Mouse (Mus musculus) thymus, adult 2 months (tissue): Measurements from ENCODE around the gene Nudt21. TPM values are rescaled to one million over a fixed set of nuclear protein-coding genes. Genes with fewer than 3 reads are reported as not detected.
A peak's percentile ranks its signal among the peaks of the same experiment; 100 is the strongest.

ENCODE experiments used
- DNase-seq: peaks from one replicate; pipeline ENCODE4 v3.0.0; 2021
- H3K27ac ChIP-seq: fragments of 200-500 bp; 2 replicates; pipeline ENCODE4 v1.5.1; 2012; ENCODE audit warnings: low read length, control low read depth; ENCODE audit not compliant: control insufficient read depth, insufficient read depth
- H3K27me3 ChIP-seq: fragments of 200-500 bp; 2 replicates; pipeline ENCODE4 v1.6.1; 2012; ENCODE audit warnings: mild to moderate bottlenecking, low read length, moderate library complexity, mixed read lengths; ENCODE audit not compliant: control insufficient read depth, insufficient read depth
- H3K36me3 ChIP-seq: fragments of 200-500 bp; 2 replicates; pipeline ENCODE4 v1.6.1; 2012; ENCODE audit warnings: mild to moderate bottlenecking, low read length, moderate library complexity; ENCODE audit not compliant: control insufficient read depth, insufficient read depth
- H3K4me1 ChIP-seq: fragments of 200-500 bp; replicated peaks from 2 replicates; pipeline ENCODE4 v1.6.1; 2012; ENCODE audit warnings: low read length; ENCODE audit not compliant: control insufficient read depth, insufficient read depth
- H3K4me3 ChIP-seq: fragments of 200-500 bp; 2 replicates; pipeline ENCODE4 v1.5.1; 2012; ENCODE audit warnings: mild to moderate bottlenecking, low read length, control low read depth, moderate library complexity; ENCODE audit not compliant: control insufficient read depth, insufficient read depth
- CTCF ChIP-seq: fragments of 200-500 bp; IDR thresholded peaks from 2 replicates; pipeline ENCODE4 v1.5.1; 2012; ENCODE audit warnings: mild to moderate bottlenecking, control low read depth, low read length, moderate library complexity, borderline replicate concordance; ENCODE audit not compliant: control insufficient read depth, poor library complexity, insufficient read depth; ENCODE audit errors: extremely low read depth
- POLR2A ChIP-seq: fragments of 200-500 bp; IDR thresholded peaks from 2 replicates; pipeline ENCODE4 v1.6.1; 2012; ENCODE audit warnings: mild to moderate bottlenecking, low read length, control low read depth, moderate library complexity; ENCODE audit not compliant: control insufficient read depth, poor library complexity, insufficient read depth; ENCODE audit errors: extremely low read depth
- WGBS: fragments of 180-500 bp; shearing (Covaris S2); methylation state at CpG from one replicate; pipeline ENCODE4 v1.1.7; 2018; 5-methylcytosine and 5-hydroxymethylcytosine counted together
- polyA plus RNA-seq: library from polyadenylated mRNA; depleted of rRNA; stranded (reverse); fragments of >200 nt; gene quantifications from 2 replicates; pipeline ENCODE4 v1.2.3, GENCODE M21; 2012

Nudt21 gene
- polyA plus RNA-seq, 1 experiment = 67.4 TPM

DNA sequence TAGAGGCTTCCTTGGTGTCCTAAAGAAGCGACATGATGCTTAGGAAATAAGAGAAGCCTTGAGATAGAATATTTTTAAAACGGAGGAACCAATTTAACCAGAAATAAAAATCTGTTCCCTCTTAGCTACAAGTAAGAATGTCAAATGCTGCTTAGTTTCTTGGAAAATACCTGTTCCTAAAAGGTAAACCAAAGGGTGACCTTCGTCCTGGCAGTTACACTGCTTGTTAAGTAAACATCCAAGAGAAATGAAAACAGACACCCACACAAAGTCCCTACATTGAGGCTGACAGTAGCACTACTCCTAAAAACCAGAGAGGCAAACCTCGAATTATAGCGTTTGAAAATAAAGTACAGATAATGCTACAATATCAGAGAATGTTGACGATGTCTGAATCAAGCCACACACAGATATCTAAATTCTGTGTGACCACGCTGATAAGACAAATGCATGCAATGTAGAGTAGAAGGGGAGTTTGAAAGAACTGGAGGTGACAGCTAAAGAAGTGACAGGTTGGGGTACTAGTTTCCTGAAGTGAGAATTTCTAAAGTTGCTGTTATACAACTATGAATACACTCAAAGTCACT is 23.7 kb downstream of the Nudt21 start:
- Histone ChIP-seq H3K36me3 (no peaks in the 10 kb centered on the region), H3K27me3 (no peaks in the 10 kb centered on the region), H3K27ac (no peak overlapping the region), H3K4me3 (peak overlapping the region; percentile 60), H3K4me1 (peaks cover 20% of the 10 kb centered on the region)
- no peak for DNase-seq
- WGBS = 44% methylated on average over 7 of the region's 7 CpGs
- TF ChIP-seq POLR2A = no peak
- TF ChIP-seq CTCF = no peak

DNA sequence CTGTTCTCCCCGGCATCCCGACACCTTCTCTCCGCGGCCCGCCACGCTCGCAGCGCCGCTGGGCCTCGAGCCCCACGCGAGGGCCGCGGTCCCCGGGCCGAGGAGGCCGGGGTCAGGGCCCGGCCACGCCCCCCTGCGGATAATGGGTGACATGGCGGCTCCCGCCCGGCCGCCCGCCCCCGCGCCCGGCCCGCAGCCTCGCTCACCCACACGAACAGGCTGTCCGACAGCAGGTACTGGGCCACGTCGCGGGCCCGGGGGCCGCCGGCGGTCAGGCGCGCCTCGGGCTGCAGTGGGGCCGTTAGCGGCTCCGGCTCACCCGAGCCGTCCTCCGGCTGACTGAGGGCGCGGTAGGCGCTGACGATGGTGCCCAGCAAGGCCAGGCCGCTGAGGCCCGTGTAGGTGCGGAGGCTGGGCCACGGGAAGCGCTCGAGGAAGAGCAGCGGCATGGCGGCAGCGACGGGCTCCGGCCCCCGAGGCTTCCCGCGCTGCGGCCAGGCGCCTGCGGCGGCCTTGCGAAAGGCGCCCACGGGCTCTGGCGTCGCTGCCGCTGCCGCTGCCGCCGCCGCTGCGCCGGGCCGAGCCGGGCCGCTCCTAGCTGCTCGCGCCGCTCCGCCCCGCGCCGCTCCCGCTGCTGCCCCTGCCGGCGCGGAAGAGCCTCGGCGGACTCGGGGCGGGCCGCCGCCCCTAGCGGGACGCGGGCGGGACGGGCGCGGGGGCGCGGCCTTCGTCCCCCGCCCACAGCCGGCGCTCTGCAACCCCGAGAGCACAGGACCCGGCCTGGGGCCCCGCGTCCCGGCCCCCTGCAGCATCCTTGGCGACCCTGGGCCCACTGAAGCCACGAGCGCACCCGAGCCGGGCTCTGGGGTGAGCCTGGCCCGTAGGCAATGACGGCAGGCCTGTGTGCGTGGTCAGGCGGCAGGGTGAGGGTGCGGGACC is 24.5 kb downstream of the Nudt21 start, which contains the start of gene Amfr:
TSS of gene Amfr (minus strand) at position 830 of the 939 bp plus-strand sequence.
- Histone ChIP-seq H3K4me3 (peak within 1 kb of the TSS; percentile 83), H3K4me1 (peaks cover 20% of the 10 kb centered on the region), H3K36me3 (no peaks in the 10 kb centered on the region), H3K27me3 (no peaks in the 10 kb centered on the region), H3K27ac (no peak within 1 kb of the TSS)
- TF ChIP-seq CTCF (peak; percentile 53; the same call in 1 of the 2 replicates), POLR2A (no peak)
- WGBS = 2% methylated on average over 123 of the region's 130 CpGs
- DNase-seq = peak; percentile 56

DNA sequence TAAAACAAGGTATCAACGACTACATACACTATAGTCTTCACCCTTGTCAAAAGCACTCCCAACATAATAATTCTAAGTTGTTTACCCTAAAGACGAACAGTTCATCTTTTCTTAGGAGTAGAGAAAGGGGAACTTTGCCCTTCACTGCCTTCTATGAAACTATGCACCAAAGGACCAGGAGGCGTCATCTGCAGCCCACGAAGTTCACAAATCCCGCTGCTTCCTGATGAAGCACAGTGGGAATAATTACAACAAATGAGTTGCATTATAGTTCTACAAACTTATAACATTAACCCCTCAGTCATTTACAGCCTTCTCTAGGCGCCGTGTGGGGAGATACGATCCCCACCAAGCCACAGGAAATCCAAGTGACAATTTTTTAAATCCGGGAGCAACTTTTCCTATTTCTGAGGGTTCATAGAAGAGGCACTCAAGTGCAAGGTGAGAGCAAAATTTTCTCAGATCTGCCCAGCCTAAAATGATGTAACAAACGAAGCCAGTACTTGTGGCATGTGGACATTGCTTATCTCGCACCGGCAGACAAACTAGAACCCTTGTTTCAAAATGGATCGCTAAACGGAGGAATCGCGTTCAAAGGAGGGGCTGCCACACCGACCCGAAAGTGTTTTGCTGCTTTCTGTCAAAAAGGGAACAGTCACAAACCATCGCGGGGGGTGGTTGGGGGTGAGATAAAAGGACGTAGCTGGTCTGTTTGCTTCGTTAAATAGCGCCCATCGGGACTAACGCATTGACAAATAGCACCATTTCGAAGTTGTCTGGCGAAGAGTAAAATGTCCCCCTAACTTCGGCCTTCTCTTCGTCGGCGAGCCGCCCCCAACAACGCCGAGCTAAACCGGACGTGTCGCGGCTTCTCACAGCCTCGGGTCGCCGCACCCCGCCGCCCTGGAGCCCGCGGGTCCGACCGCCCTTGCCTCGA is 25.5 kb downstream of the Nudt21 start:
- TF ChIP-seq POLR2A (0 out of 2 replicates have a peak, but pooled peaks have one; percentile 12), CTCF (no peak)
- H3K4me1 ChIP-seq = peaks cover 20% of the 10 kb centered on the region
- H3K27me3 ChIP-seq = no peaks in the 10 kb centered on the region
- no peaks in the 10 kb centered on the region for H3K36me3 ChIP-seq
- no peak overlapping the region for H3K27ac ChIP-seq
- peak overlapping the region; percentile 83 for H3K4me3 ChIP-seq
- 4% methylated on average over 48 of the region's 48 CpGs for WGBS
- DNase-seq = no peak

DNA sequence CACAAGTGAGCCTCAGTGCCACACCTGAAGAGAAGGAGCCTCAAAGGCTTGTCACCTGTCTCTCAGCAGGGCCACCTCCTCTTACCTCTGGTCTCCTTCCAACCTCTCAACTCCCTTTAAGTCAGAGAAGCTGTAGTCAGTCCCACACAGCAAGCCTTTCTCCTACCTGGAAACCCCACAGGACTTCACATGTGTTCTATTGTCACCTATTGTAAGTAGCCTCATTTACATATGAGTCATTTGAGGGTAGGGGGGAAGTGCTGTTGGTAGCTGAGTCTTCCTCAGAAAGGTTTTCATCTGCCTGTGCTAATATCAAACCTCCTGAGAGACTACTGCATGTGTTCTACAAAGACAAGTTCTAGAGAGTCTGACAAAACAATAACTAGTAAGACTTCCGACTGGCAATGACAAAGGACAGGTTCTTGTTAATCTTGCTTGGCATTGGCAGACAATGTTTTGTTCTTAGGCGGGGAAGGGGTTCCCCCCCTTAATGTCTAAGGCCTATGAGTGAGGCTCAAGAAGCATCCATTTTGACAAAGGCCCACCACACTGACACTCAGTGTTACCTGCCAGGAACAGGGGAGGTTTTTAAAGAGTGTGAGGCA is 26.6 kb downstream of the Nudt21 start:
- Histone ChIP-seq H3K27me3 (no peaks in the 10 kb centered on the region), H3K4me3 (no peak overlapping the region), H3K27ac (no peak overlapping the region; the same call in 1 of the 2 replicates), H3K36me3 (no peaks in the 10 kb centered on the region), H3K4me1 (peaks cover 20% of the 10 kb centered on the region)
- WGBS = 88% methylated on average over 2 of the region's 2 CpGs
- TF ChIP-seq POLR2A = no peak
- no peak for TF ChIP-seq CTCF
- DNase-seq = no peak

DNA sequence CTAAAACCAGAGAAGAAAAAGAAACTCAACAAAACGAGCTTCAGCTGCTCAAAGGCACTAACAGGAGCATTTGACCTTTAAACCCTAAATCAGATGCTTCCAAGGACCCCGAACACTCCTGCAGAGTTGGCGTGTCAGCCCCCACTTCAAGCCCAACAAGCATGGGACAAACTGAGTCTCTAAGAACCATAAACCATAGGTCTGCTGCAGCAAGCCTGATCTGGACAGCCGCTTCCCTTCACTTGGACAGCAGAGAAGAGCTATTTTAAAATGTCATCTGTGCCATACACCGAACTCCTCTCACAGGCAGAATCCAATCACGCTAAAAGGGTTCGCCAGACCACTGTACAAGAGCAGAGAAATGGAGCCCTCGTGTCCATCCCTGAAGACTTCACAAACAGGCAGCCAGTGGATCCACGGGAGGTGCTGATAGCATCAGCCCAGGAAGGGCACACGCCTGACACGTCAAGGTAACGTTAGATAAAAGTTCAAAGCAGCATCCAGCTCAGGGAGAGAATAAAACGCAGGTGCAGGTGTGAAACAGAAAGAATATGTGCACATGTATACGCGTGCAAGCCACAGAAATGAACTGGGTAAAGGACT is 27.5 kb downstream of the Nudt21 start:
- TF ChIP-seq POLR2A (no peak), CTCF (no peak)
- Histone ChIP-seq H3K27ac (no peak overlapping the region), H3K4me3 (no peak overlapping the region), H3K4me1 (peaks cover 20% of the 10 kb centered on the region), H3K27me3 (no peaks in the 10 kb centered on the region), H3K36me3 (no peaks in the 10 kb centered on the region)
- peak; percentile 6 for DNase-seq
- WGBS = 48% methylated on average over 15 of the region's 15 CpGs
